Mouse (Mus musculus): ENCODE measurements around the gene B3gnt3. TPM values are rescaled to one million over a fixed set of nuclear protein-coding genes. Genes with fewer than 3 reads are reported as not detected.
A peak's percentile ranks its signal among the peaks of the same experiment; 100 is the strongest.

Gene B3gnt3
- total and polyA plus RNA-seq, 2 experiments from 2014 or later: 6.4 to 8.7 TPM

DNA sequence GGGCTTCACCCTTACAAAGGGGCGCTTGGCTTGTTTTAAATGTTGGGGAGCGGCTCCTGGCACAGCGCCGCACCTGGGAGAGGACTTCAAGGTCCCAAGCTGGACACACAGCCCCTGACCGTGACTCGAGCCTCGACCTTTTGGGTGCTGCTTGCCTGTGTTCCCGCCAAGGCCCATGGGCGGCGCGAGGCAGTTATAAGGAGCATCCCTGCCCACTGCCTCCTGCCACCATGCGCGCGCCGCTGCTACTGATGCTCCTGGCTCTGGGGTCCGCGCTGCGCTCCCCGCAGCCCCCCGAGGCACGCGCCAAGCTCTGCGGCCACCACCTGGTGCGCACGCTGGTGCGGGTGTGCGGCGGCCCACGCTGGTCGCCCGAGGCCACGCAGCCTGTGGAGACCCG lies 12.6 kb downstream of the B3gnt3 start, which contains the start of gene Insl3:
Insl3 (plus strand) TSS at position 187 of the 400 bp plus-strand sequence.
- DNase-seq (ENCODE audit: low spot score) (no peak), ATAC-seq (ENCODE audit: insufficient read depth, low read depth) (no peak)
- Histone ChIP-seq H3K27me3 (ENCODE audit: control insufficient read depth, insufficient read depth, low read length) (peaks cover 97% of the 10 kb centered on the region), H3K4me2 (ENCODE audit: low read depth, low read length) (no peak within 1 kb of the TSS), H3K4me3 (ENCODE audit: low read depth, low read length) (no peak within 1 kb of the TSS), H3K36me3 (replicated peaks; ENCODE audit: control insufficient read depth, insufficient read depth, low read length) (no peaks in the 10 kb centered on the region), H3K9me3 (replicated peaks; ENCODE audit: control insufficient read depth, low read length) (no peaks in the 10 kb centered on the region), H3K27ac (ENCODE audit: low read depth) (no peak within 1 kb of the TSS), H3K9ac (replicated peaks; ENCODE audit: low read depth, low read length) (no peak within 1 kb of the TSS), H3K4me1 (ENCODE audit: control insufficient read depth, insufficient read depth) (peaks cover 11% of the 10 kb centered on the region; the same call in 1 of the 2 replicates)
- WGBS: 17% methylated on average over 33 of the region's 33 CpGs
- TF ChIP-seq EP300 (IDR thresholded peaks at IDR 0.05; ENCODE audit: low read depth) (no peak), CTCF (IDR thresholded peaks at IDR 0.05; ENCODE audit: low read depth) (no peak)

GRCm38 (mm10) chr8:71687616-71688015 lies 14.0 kb downstream of the B3gnt3 start:
- H3K4me2 ChIP-seq (ENCODE audit: low read depth, low read length): no peak overlapping the region
- H3K4me3 ChIP-seq (ENCODE audit: low read depth, low read length): no peak overlapping the region
- peaks cover 6% of the 10 kb centered on the region; the same call in 1 of the 2 replicates for H3K4me1 ChIP-seq (ENCODE audit: control insufficient read depth, insufficient read depth)
- DNase-seq (ENCODE audit: low spot score): no peak
- no peaks in the 10 kb centered on the region for H3K9me3 ChIP-seq (replicated peaks; ENCODE audit: control insufficient read depth, low read length)
- no peak overlapping the region for H3K27ac ChIP-seq (ENCODE audit: low read depth)
- no peak overlapping the region for H3K9ac ChIP-seq (replicated peaks; ENCODE audit: low read depth, low read length)
- 26% methylated on average over 8 of the region's 8 CpGs for WGBS
- H3K27me3 ChIP-seq (ENCODE audit: control insufficient read depth, insufficient read depth, low read length): peaks cover 97% of the 10 kb centered on the region
- ATAC-seq (ENCODE audit: insufficient read depth, low read depth): no peak
- H3K36me3 ChIP-seq (replicated peaks; ENCODE audit: control insufficient read depth, insufficient read depth, low read length): no peaks in the 10 kb centered on the region
- TF ChIP-seq EP300 (IDR thresholded peaks at IDR 0.05; ENCODE audit: low read depth): no peak
- TF ChIP-seq CTCF (IDR thresholded peaks at IDR 0.05; ENCODE audit: low read depth): no peak

- H3K27ac ChIP-seq (ENCODE audit: low read depth): no peak overlapping the region
- no peak overlapping the region for H3K9ac ChIP-seq (replicated peaks; ENCODE audit: low read depth, low read length)
- TF ChIP-seq EP300 (IDR thresholded peaks at IDR 0.05; ENCODE audit: low read depth) (no peak), CTCF (IDR thresholded peaks at IDR 0.05; ENCODE audit: low read depth) (no peak)
- no peaks in the 10 kb centered on the region for H3K9me3 ChIP-seq (replicated peaks; ENCODE audit: control insufficient read depth, low read length)
- DNase-seq (ENCODE audit: low spot score) (peak; percentile 54), ATAC-seq (ENCODE audit: insufficient read depth, low read depth) (peak; percentile 45)
- H3K4me2 ChIP-seq (ENCODE audit: low read depth, low read length): peak overlapping the region; percentile 37; the same call in 1 of the 2 replicates
- WGBS: 14% methylated on average over 23 of the region's 23 CpGs
- H3K27me3 ChIP-seq (ENCODE audit: control insufficient read depth, insufficient read depth, low read length): peaks cover 97% of the 10 kb centered on the region
- peaks cover 6% of the 10 kb centered on the region; the same call in 1 of the 2 replicates for H3K4me1 ChIP-seq (ENCODE audit: control insufficient read depth, insufficient read depth)
- peak overlapping the region; percentile 17 for H3K4me3 ChIP-seq (ENCODE audit: low read depth, low read length)
- H3K36me3 ChIP-seq (replicated peaks; ENCODE audit: control insufficient read depth, insufficient read depth, low read length): no peaks in the 10 kb centered on the region
Observed at GRCm38 (mm10) chr8:71686143-71686734, 15.3 kb downstream of the B3gnt3 start.

DNA sequence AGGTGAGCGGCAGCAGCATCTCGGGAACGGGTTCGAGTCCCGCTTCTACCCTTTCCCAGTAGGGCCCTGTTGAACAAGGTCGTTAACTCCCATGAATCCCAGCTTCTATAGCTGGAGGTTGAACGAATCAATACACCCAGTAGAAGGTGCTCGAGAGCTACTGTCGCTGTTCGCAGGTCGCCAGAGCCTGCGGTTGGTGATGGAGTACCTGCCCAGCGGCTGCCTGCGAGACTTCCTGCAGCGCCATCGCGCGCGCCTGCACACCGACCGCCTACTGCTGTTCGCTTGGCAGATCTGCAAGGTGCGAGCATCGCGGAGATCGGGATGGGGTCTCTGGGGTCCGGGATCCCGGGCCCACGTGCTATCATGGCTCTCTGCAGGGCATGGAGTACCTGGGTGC lies 16.0 kb downstream of the B3gnt3 start:
- WGBS: 23% methylated on average over 29 of the region's 29 CpGs
- H3K27ac ChIP-seq (ENCODE audit: low read depth): no peak overlapping the region
- H3K36me3 ChIP-seq (replicated peaks; ENCODE audit: control insufficient read depth, insufficient read depth, low read length): no peaks in the 10 kb centered on the region
- H3K9me3 ChIP-seq (replicated peaks; ENCODE audit: control insufficient read depth, low read length): no peaks in the 10 kb centered on the region
- peak overlapping the region; percentile 35 for H3K4me2 ChIP-seq (ENCODE audit: low read depth, low read length)
- peak overlapping the region; percentile 17 for H3K4me3 ChIP-seq (ENCODE audit: low read depth, low read length)
- H3K27me3 ChIP-seq (ENCODE audit: control insufficient read depth, insufficient read depth, low read length): peaks cover 100% of the 10 kb centered on the region
- no peak for ATAC-seq (ENCODE audit: insufficient read depth, low read depth)
- no peak overlapping the region for H3K9ac ChIP-seq (replicated peaks; ENCODE audit: low read depth, low read length)
- DNase-seq (ENCODE audit: low spot score): no peak
- no peak for TF ChIP-seq CTCF (IDR thresholded peaks at IDR 0.05; ENCODE audit: low read depth)
- TF ChIP-seq EP300 (IDR thresholded peaks at IDR 0.05; ENCODE audit: low read depth): no peak
- H3K4me1 ChIP-seq (ENCODE audit: control insufficient read depth, insufficient read depth): peaks cover 6% of the 10 kb centered on the region; the same call in 1 of the 2 replicates

DNA sequence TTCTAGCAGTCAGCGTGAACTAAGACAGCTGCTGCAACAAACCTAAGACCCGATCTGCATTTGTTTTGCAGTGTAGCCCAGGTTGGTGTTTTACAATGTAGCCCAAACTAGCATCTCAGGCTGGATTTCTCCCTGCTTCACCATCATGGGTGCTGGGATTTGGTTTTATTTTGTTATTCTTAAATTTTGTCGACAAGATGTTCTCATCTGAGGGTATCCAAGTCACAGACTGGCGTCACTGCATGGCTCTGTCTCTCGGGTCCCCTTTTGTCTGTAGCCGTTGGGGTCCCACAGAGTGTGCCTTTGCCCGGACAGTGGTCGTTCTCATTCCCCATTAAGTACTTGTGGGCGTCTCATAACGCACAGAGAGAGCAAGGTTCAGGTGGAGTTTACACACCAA lies 16.9 kb downstream of the B3gnt3 start:
- H3K9ac ChIP-seq (replicated peaks; ENCODE audit: low read depth, low read length): no peak overlapping the region
- peaks cover 10% of the 10 kb centered on the region for H3K4me1 ChIP-seq (ENCODE audit: control insufficient read depth, insufficient read depth)
- H3K4me2 ChIP-seq (ENCODE audit: low read depth, low read length): no peak overlapping the region
- no peaks in the 10 kb centered on the region for H3K9me3 ChIP-seq (replicated peaks; ENCODE audit: control insufficient read depth, low read length)
- DNase-seq (ENCODE audit: low spot score) (no peak), ATAC-seq (ENCODE audit: insufficient read depth, low read depth) (no peak)
- H3K4me3 ChIP-seq (ENCODE audit: low read depth, low read length): no peak overlapping the region
- WGBS: 46% methylated on average over 10 of the region's 10 CpGs
- no peaks in the 10 kb centered on the region for H3K36me3 ChIP-seq (replicated peaks; ENCODE audit: control insufficient read depth, insufficient read depth, low read length)
- H3K27me3 ChIP-seq (ENCODE audit: control insufficient read depth, insufficient read depth, low read length): peaks cover 99% of the 10 kb centered on the region
- no peak for TF ChIP-seq EP300 (IDR thresholded peaks at IDR 0.05; ENCODE audit: low read depth)
- TF ChIP-seq CTCF (IDR thresholded peaks at IDR 0.05; ENCODE audit: low read depth): no peak
- H3K27ac ChIP-seq (ENCODE audit: low read depth): no peak overlapping the region

GRCm38 (mm10) chr8:71682832-71683231 lies 18.8 kb downstream of the B3gnt3 start:
- no peak for ATAC-seq (ENCODE audit: insufficient read depth, low read depth)
- Histone ChIP-seq H3K27me3 (ENCODE audit: control insufficient read depth, insufficient read depth, low read length) (peaks cover 84% of the 10 kb centered on the region), H3K9ac (replicated peaks; ENCODE audit: low read depth, low read length) (no peak overlapping the region), H3K9me3 (replicated peaks; ENCODE audit: control insufficient read depth, low read length) (no peaks in the 10 kb centered on the region), H3K4me3 (ENCODE audit: low read depth, low read length) (no peak overlapping the region), H3K4me2 (ENCODE audit: low read depth, low read length) (no peak overlapping the region), H3K4me1 (ENCODE audit: control insufficient read depth, insufficient read depth) (peaks cover 17% of the 10 kb centered on the region), H3K36me3 (replicated peaks; ENCODE audit: control insufficient read depth, insufficient read depth, low read length) (no peaks in the 10 kb centered on the region), H3K27ac (ENCODE audit: low read depth) (no peak overlapping the region)
- TF ChIP-seq CTCF (IDR thresholded peaks at IDR 0.05; ENCODE audit: low read depth) (no peak), EP300 (IDR thresholded peaks at IDR 0.05; ENCODE audit: low read depth) (no peak)
- no peak for DNase-seq (ENCODE audit: low spot score)
- WGBS: 80% methylated on average over 12 of the region's 12 CpGs
